Mouse (Mus musculus) induced T-regulatory cell, adult 2 months (primary cell): ENCODE results near the gene Samsn1.

Source experiments
- DNase-seq: peaks from one replicate; pipeline ENCODE4 v3.0.0-alpha.2; 2012; ENCODE audit warnings: low read depth

The Samsn1 gene

DNA sequence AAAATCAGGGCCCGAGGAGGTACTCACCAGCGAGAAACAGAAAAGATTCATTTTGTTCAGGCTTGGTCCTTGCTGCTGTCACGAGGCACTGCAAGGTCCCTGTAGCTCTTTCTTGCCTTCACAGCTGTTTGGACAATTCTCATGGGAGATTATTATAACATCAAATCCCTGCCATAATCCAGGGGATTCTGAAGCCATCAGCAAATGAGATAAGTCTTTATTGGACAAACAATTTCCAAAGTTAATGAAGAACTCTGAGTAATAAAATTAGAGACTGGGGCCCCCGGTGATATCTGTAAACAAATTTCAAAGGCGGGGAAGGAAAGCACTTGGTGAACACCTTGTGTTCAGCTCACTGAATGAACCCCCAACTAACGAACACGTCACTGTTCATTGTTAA, at the start of gene Samsn1:
TSS of gene Samsn1 (minus strand) at position 101 of the 400 bp plus-strand sequence.
- no peak for DNase-seq

DNA sequence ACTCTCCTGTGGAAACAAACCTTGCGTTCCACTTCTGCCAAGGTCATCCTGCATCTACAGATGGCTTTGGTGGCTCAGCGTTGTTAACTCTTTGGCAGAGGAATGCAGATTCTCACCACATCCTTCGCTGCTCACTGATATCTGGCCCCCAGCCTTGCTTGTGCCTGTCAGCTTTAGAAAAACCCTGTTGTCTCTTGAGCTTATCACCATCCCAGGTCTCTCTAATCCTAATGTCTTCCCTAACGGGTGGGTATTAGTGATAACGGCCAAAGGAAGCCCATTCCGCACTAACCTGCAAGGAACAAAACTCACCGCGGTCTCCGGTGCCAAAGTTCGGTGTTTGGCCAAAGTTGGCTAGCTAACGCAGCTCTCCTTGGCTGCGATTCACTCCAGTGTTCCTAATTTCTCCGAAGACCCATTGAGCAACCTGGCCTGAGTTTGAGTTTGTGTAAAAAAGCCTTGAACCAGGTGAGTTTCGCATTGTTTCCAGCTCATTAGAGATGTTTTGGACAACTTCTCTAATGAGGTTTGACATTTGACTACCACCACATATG, 44.1 kb upstream of the Samsn1 start:
- DNase-seq: no peak

DNA sequence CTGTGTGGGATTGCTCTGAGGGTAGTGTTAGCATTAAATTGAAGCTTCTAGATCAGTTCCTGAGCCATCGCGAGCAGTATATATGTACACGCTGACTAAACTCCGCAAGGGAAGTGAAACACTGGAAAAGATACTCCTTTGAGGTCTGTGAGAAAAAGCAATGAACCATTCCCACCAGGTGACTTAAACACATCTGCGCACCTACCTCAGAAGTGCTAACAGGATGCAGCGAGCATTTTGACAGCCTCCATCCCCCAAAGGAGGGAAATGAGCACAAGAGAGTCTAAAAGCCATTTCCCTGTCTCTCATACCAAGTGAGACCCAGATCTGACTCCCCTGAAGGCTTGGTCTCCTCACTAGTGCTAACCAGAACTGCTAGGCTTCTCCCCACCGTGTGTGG, 32.9 kb upstream of the Samsn1 start:
- DNase-seq: no peak

DNA sequence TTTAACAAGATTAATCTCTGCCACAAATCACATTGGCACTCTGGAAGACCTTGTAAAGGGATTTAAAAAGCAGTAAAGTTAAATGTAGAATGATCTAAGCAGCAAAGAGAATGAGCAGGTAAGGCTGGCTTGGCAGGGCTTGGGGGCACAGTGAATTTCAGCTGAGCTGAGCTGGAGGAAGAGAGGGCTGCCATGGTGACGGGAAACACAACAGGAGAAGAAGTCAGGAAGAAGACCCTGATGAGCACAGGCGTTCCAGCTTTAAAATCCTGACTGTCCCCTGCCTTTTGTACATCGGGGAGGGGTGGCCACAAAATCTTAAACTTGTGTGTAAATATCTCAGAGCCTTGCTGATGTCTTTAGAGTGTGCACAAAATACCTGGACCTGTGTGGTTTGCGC, 32.0 kb upstream of the Samsn1 start:
- DNase-seq: no peak

DNA sequence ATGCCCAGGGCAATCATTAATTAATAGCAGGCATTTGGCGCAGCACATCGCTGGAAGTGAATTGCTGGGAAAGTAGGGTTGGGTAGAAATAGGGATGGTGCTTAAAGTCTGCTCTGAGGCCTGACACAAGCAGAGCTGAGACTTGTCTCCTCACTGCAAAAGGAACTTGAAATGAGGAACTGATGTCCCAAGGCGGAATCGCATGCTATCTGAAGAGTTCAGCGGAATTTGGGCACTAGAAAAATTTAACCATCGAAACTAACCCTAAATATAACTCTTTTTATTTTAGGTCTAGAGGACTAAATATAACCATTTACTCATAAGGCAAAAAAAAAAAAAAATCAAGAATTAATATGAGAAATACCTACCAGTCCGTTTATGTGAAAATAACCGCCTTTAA, 31.5 kb upstream of the Samsn1 start:
- no peak for DNase-seq

DNA sequence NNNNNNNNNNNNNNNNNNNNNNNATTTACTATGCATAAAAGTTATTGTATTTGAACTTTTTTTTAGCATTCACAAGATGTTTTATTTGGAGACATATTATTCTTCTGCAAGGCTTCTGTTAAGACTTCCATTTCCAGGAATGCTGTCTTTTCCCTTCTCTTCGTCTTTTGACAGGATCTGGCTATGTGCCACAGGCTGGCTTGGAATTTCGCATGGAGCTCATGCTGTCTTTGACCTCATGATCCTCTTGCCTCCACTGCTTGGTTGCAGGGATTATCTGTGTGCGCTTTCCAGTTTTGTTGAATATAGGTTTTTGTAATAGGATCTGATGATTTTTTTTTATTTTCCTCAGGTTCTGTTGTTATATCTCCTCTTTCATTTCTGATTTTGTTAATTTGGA, 25.0 kb upstream of the Samsn1 start:
- DNase-seq: no peak

DNA sequence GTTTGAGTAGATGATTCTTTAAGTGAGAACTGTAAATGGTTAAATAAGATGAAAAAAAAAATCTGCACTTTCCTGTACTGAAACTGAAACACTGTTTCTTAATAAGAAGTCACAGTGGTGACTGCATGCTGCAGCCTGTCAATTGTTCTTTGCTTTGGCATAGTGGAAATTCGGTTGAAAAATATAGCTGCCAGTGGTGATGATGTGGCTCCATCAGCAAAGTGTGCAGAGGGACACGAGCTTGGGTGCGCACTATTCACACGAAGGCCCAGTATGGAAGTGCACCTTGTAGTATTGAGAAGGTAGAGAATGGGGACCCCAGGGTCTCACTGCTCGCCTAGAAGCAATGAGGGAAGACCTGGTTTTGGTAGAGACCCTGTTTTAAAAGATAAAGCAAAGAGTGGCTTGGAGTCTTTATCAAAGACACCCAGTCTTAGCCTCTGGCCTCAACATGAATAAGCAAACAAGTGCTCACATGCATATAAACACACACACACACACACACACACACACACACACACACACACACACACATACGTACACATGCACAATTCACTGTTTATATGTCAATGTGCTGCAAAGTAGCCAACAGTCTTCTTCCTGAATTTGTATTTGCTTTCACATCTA, 18.4 kb upstream of the Samsn1 start:
- DNase-seq: no peak

DNA sequence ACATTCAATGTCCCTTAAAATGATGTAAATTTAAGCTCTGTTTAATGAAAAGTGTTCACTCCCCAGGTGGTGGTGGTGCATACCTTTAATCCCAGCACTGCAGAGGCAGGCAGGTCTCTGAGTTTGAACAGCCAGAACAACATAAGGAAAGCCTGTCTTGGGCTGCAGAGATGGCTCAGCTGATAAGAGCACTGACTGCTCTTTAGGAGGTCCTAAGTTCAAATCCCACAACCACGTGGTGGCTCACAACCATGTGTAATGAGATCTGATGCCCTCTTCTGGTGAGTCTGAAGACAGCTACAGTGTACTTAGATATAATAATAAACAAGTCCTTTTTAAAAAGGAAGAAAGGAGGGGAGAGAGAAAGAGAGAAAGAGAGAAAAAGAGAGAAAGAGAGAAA, 2.9 kb downstream of the Samsn1 start:
- peak; percentile 34 for DNase-seq

DNA sequence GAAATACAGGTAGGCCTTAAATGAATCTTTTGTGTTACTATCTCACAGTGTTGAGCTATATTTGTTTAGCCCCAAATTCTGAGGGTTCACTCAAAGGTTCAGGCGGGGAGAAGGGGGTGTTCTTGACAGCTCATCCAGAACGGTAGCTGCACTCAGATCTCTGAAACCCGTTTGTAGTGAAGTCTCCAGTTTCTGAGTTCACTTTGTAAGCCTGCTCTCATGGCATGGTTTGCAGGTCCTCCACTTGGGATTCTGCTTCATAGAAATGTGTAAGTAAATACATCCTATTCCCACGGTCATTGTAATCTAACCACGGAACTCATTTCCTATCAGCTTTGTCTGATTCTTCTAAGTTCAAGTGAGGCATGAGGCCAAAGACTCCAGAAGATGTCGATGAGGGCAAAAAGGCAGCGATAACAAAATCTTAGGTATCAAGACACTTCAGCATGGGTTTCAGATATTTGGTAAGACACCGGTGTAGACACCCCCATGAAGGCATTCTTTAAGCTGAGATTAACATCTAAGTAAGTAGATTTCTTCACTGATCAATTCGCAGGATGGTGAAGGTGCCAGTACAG, 18.2 kb downstream of the Samsn1 start:
- no peak for DNase-seq

DNA sequence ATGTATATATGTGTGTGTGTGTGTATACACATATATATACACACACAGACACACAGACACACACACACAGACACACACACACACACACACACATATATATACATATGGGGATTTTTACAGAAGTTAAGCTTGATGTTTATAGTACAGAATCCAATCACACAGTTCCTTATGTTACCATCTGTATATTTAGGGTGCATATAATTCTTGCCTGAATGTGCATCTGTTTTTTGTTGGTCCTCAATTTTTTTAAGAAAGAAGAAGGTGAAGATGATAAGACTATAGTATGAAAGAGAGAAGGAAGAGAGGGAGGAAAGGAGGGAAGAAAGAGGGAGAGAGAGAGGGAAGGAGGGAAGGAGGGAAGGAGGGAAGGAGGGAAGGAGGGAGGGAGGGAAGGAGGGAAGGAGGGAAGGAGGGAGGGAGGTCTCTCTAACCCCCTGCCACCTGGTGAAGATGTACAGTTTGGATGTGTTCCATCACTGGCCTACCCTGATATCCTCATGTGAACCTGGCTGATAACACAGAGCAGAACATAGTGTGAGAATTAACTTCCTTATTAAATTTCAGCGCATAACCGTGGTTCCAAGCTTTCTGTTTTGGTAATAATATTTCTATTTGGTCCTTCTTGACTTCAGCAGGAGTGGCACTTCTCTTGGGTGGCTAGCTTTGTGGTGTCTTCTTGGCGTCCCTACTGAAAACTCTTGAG, 19.1 kb downstream of the Samsn1 start:
- DNase-seq: no peak

DNA sequence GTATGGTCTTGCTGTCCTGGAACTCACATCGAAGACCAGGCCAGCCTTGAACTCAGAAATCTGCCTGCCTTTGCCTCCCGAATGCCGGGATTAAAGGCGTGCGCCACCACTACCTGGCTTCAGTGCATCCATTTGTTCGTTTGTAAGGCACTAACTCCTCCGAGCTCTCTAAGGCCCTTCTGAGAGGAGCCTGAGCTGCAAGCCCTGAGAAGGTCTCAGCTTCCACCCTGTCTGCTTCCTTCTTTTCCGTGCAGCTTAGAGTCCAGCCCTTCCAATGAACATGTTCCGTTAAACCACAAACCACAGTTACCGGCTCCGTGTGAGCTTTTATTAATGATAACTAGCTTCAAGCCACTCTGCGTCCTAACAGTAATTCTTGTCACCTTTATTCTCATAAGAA, 19.8 kb downstream of the Samsn1 start:
- peak; percentile 23 for DNase-seq

DNA sequence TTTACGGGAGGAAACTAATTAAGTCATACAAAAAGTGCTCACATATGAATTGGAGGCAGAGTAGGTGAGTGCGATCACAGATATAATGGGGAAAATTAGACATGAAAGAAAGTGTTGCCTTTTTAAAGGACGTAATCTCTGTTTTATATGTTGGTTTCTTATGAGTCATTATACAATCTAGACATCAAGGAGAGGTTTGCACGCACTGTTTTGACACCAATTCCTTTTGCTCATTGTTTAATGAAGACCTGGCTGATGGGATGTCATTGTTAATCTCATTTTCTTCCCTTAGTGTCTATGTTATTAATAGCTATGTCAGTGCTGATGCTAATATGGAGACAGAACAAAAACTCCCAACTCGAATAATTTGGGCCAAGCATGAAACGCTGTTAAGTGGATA, 20.3 kb downstream of the Samsn1 start:
- DNase-seq: no peak

DNA sequence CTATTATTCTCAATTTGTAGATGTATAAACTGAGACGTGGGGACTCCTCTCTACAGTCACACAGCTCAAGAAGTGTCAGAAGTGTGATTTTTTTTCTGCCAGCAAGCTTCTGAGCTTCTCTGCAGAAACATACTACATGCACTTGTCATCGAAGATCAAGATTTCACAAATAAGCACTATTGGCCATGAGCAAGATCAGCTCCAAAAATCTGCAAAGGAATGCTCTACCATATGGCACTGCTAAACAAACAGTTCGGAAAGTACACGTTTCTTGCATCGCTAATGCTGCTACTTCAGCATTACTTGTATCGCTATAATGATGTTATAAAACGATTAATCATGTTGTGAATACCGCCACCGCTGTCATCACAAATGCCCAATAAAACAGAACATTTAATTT, 22.0 kb downstream of the Samsn1 start:
- no peak for DNase-seq

DNA sequence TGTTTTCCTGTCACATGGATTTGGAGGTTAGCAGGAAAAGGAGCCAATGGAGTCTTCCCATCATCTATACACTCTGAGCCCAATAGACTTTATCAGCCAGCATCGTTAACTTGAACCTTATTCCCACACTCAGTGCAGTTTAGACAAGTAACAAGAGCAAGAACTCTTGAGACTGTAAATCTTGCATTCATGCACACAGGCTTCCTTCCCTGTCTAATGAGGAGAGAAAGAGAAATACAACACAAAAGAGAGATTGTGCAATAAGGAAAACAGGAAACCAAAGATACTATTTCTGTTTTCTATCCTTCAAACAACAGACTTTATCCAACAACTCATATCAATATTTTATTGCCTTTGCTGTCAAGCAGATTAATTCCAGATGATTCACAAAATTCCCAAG, 31.9 kb downstream of the Samsn1 start:
- no peak for DNase-seq

DNA sequence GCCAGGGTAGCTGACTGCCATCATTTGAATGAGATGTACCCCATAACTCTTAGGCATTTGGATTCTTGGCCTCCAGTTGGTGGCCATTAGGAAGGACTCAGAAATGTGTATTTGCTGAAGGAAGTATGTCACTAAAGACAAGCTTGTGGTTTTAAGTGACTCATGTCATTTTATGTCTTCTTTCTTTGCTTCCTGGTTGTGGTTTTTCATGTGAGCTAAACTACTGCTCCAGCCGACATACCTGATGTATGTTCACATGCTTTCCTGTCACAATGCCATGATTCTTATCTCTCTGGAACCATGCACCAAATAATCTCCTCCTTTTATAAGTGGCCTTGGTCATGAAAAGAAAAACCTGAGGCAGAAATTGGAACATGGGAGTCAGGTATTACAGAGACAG, 38.2 kb downstream of the Samsn1 start:
- peak; percentile 59 for DNase-seq

DNA sequence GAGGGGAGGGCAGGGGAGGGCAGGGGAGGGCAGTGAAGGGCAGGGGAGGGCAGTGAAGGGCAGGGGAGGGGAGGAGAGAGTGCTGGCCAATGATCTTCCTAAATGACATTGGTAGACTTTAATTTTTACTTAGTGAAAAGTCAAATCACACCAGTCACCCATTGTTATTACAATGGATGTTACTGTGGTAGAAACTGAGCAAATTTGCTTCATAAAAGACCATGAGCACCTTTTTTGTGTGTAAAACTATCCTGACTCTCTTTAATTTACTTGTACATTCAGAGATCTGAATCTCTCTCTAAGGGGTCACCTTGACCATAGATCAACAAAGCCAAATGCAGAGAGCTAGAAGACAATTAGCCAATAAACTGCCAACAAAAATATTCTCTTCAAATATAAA, 42.7 kb downstream of the Samsn1 start:
- DNase-seq: no peak

DNA sequence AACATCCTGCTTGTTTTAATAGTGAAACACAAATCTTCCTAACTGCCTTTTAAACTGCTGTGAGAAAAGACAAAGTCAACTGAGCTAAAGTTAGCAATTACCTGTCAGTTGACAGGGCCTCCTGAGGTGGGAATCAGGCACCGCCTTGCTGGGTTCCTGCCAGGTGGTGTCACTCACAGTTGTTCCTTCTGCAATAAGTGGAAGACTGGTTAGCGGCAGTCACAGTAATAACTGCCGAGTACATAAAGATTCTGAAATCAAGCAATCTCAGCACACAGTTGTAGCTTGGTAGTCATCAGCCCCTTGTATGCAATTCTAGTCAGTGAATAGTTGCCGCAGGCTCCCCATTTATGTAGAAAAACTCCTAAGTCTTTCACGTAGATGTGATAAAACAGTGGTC, 44.3 kb downstream of the Samsn1 start:
- DNase-seq: peak; percentile 21

DNA sequence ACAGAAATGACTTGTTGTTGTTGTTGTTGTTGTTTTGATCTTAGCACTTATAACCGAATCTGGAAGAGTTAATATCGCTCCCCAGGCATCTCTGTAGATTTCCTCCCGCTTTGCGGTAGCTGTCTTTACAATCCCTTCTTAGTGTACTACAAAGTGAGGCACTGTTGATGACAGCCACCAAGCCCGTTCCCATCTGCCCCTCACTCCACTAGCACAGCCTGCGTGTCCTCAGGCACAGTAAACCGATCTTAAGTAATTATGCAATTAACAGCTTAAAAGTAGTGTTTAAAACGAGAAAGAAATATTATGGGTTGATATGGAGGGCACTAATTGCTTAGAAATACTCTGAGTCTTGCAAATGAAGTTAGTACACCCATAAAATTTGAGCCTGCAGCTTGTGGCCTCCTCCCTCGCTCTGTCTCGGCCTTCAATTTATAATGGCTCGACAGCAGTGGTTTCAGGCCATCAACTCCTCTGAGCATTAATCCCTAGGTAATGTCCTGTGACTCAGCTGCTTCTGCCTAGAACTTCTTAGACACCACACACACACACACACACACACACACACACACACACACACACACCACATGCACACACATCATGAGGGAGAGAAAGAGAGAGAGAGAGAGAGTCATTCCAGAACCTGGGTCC, 46.3 kb downstream of the Samsn1 start:
- no peak for DNase-seq

DNA sequence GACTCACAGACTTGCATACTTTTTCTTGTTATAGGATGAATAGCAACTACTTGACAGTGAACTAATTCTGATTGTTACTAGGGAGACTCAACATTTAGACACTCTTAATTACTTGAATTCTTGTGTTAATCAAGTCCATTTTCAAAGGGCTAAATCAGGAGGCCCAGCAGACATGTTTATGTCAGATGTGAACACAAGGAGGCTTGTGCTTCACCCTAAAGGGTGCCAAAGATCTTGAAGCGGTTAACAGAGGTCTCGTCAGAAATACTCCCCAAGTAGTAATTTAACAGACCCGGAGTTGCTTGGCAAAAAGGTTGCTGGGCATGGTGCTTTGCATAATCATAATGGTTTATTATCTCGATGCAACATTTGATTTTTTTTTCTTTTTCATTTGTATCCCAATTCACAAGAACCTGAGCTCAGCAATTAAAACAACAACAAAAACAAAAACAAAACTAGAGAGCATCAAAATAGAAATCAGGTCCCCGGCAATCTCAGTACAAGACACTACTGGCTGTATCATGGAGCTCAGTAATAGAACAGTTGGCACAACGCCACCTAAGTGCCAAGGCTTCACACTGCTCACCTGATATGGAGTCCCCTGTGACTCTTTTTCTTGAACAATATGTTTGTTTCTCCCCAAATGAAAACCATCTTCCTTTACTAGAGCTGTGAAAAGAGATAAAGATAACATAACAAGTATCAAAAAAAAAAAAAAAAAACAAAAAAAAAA, 51.6 kb downstream of the Samsn1 start:
- DNase-seq: no peak

DNA sequence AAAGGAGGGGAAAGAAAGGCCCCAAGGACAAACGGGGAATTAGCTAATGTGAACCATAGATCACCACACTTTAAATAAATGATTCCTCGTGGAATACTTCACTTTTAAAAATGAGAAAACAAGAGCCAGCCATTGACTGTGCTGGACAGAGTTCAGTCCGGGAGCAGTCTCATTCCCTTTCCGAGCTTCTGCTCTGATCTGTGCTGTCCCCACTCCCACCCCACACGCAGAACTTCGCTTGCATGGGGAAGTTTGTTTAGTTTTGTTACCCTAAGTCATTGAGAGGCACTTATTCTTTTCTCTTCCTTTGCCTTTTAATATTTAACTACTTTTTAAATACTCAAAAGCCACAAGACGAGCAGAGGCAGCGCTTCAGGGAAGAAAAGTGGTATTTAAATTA, 60.1 kb downstream of the Samsn1 start:
- DNase-seq: no peak

DNA sequence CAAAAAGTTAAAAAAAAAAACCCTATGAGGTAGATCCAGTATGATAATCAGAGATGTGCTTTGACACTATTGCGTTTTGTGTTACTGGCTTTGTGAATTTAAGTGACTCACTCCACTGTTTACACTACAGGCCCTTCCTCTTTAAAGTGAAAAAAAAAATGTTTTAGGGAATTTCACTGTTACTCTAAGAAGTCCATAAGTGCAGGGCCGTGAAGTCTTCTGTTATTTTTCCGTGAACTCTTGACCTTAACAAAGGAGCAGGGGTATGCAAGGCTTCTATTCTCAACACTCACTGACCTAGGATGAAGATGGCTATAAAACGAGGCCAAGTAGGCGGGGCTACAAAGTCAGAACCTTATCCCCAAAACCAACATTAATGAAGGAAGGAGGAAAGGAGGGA, 60.6 kb downstream of the Samsn1 start:
- no peak for DNase-seq

DNA sequence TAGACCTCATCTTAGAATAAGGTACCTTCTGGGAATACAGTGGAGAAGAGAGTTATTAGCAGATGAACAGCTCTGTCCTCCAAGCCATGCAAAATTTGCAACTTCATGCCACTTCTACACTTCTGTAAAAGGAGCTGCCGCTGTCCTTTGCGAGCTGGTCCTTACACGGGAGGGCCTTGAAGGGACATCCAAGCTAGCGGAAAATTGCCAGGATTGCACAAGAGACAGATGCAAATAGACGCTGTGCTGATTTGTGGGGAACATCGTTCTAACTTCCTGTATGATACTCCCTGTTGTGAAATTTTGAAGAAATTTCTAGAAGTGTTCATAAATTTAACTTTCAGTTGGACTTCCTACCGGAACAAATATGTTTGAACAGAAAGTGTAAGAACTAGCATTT, 61.0 kb downstream of the Samsn1 start:
- no peak for DNase-seq
